Mouse (Mus musculus): Measurements from ENCODE around the gene Tmem108. TPM values are rescaled to one million over a fixed set of nuclear protein-coding genes. Genes with fewer than 3 reads are reported as not detected.
"Not testable (repeated sequence)": the region's sequence is repeated elsewhere in the genome, so short reads cannot be mapped to it uniquely, and the experiment has no call there.

Gene Tmem108
- polyA plus RNA-seq, 1 experiment from 2014 or later: 12.0 TPM

DNA sequence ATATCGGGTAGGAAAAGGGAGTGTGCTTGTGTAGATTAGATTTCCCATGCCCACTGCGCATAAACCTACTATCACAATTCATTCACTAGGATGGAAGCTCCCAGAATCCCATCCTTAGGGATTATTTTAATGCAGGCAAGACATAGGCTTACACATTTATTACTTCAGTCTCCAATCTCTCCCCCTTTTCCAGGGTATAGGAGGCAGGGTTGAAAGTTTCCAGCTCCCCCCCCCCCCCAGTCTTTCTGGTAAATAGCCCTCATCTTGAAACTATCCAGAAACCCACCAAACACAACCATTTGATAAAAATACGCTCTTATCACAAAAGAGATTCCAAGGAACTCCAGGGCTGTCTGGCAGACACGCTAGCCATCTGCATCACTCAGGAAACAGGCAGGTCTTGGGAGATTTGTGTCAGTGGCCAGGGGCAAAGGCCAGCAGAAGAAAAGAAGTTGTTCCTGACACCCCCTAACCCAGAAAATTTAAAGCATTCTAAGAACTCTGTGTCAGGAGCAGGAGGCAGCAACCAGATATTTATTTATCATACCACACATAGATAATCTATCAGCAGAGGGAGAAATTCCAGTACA, 79.8 kb downstream of the Tmem108 start:
- H3K9me3 ChIP-seq (ENCODE audit: control insufficient read depth, low read length): no peaks in the 10 kb centered on the region
- H3K36me3 ChIP-seq (ENCODE audit: control insufficient read depth, insufficient read depth, low read length): no peaks in the 10 kb centered on the region
- no peak overlapping the region for H3K4me3 ChIP-seq (ENCODE audit: low read depth, low read length)
- DNase-seq (ENCODE audit: low spot score, missing footprints) (no peak), ATAC-seq (ENCODE audit: low FRiP score) (no peak)
- H3K27me3 ChIP-seq (ENCODE audit: control insufficient read depth, insufficient read depth, low read length): no peaks in the 10 kb centered on the region
- 80% methylated on average over 4 of the region's 4 CpGs for whole genome bisulfite sequencing
- no peak overlapping the region for H3K4me2 ChIP-seq
- no peak overlapping the region for H3K9ac ChIP-seq (ENCODE audit: low read length)
- no peak overlapping the region for H3K27ac ChIP-seq (ENCODE audit: low read depth, low read length)
- H3K4me1 ChIP-seq (ENCODE audit: control insufficient read depth, insufficient read depth, low read length): no peaks in the 10 kb centered on the region; the same call in 1 of the 2 replicates

GRCm38 (mm10) chr9:103679234-103679633, 82.4 kb downstream of the Tmem108 start:
- no peaks in the 10 kb centered on the region for H3K9me3 ChIP-seq (ENCODE audit: control insufficient read depth, low read length)
- H3K4me2 ChIP-seq: no peak overlapping the region
- no peak for DNase-seq (ENCODE audit: low spot score, missing footprints)
- no peak for ATAC-seq (ENCODE audit: low FRiP score)
- no peak overlapping the region for H3K9ac ChIP-seq (ENCODE audit: low read length)
- no peak overlapping the region for H3K4me3 ChIP-seq (ENCODE audit: low read depth, low read length)
- H3K27me3 ChIP-seq (ENCODE audit: control insufficient read depth, insufficient read depth, low read length): no peaks in the 10 kb centered on the region
- H3K4me1 ChIP-seq (ENCODE audit: control insufficient read depth, insufficient read depth, low read length): no peaks in the 10 kb centered on the region; the same call in 1 of the 2 replicates
- WGBS: 30% methylated on average over 2 of the region's 2 CpGs
- H3K27ac ChIP-seq (ENCODE audit: low read depth, low read length): no peak overlapping the region
- no peaks in the 10 kb centered on the region for H3K36me3 ChIP-seq (ENCODE audit: control insufficient read depth, insufficient read depth, low read length)

DNA sequence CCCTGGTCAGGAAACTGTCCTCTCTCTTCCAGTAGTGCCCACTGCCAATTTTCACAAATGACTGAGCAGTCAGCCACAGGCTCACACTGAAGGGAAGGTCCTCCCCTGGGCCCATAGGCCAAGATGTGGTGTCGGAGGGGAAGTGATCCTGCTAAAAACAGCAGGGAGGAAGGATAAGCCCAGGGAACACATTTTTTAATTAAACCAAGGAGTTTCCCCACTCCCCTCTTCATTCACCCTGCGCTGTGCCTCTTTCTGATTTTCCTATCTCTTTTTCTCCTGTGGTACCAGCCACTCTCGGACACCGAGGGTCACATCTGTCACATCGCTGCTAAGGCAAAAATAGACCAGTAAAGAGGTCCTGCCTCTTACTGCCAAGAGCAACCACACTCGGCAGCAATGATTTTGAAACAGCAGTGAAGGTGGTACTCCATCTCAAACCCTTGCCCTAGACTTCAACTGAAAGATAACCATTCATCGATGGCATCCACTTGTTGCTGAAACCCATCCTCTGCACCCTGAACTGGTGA, 83.0 kb downstream of the Tmem108 start:
- H3K4me1 ChIP-seq (ENCODE audit: control insufficient read depth, insufficient read depth, low read length): no peaks in the 10 kb centered on the region; the same call in 1 of the 2 replicates
- ATAC-seq (ENCODE audit: low FRiP score): no peak

DNA sequence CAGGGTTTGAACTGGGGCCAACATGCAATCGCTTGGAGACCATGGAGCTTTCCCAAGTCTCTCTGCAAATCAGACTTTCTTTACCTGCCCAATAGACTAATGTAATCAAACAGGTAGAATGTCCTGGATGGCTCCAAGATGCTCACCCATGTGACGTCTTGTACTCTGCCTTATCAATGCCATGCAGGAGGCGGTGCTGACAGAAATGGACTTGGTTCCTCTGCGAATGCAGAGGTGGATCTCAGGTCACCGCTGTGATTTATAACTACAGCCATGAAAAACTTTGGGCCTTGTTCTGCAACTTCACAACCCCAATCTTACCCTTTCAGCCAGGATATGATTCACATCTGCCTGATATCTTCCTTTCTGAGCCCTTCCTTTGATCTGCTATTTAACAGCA, 83.8 kb downstream of the Tmem108 start:
- Histone ChIP-seq H3K27ac (ENCODE audit: low read depth, low read length) (no peak overlapping the region), H3K9ac (ENCODE audit: low read length) (no peak overlapping the region), H3K9me3 (ENCODE audit: control insufficient read depth, low read length) (no peaks in the 10 kb centered on the region), H3K4me1 (ENCODE audit: control insufficient read depth, insufficient read depth, low read length) (no peaks in the 10 kb centered on the region; the same call in 1 of the 2 replicates), H3K27me3 (ENCODE audit: control insufficient read depth, insufficient read depth, low read length) (no peaks in the 10 kb centered on the region), H3K4me2 (no peak overlapping the region), H3K4me3 (ENCODE audit: low read depth, low read length) (no peak overlapping the region), H3K36me3 (ENCODE audit: control insufficient read depth, insufficient read depth, low read length) (no peaks in the 10 kb centered on the region)
- DNase-seq (ENCODE audit: low spot score, missing footprints) (no peak), ATAC-seq (ENCODE audit: low FRiP score) (no peak)
- 89% methylated on average over 5 of the region's 5 CpGs for WGBS

More for the DNA sequence above, 83.0 kb downstream of the Tmem108 start:
- Histone ChIP-seq H3K9ac (ENCODE audit: low read length) (no peak overlapping the region), H3K4me3 (ENCODE audit: low read depth, low read length) (no peak overlapping the region), H3K27me3 (ENCODE audit: control insufficient read depth, insufficient read depth, low read length) (no peaks in the 10 kb centered on the region), H3K4me2 (no peak overlapping the region), H3K27ac (ENCODE audit: low read depth, low read length) (no peak overlapping the region), H3K36me3 (ENCODE audit: control insufficient read depth, insufficient read depth, low read length) (no peaks in the 10 kb centered on the region), H3K9me3 (ENCODE audit: control insufficient read depth, low read length) (no peaks in the 10 kb centered on the region)
- WGBS: 49% methylated on average over 7 of the region's 7 CpGs
- DNase-seq (ENCODE audit: low spot score, missing footprints): no peak

GRCm38 (mm10) chr9:103675721-103676480, 85.7 kb downstream of the Tmem108 start:
- Histone ChIP-seq H3K9ac (ENCODE audit: low read length) (no peak overlapping the region), H3K36me3 (ENCODE audit: control insufficient read depth, insufficient read depth, low read length) (no peaks in the 10 kb centered on the region), H3K27ac (ENCODE audit: low read depth, low read length) (no peak overlapping the region), H3K4me1 (ENCODE audit: control insufficient read depth, insufficient read depth, low read length) (no peaks in the 10 kb centered on the region; the same call in 1 of the 2 replicates), H3K27me3 (ENCODE audit: control insufficient read depth, insufficient read depth, low read length) (no peaks in the 10 kb centered on the region), H3K4me2 (no peak overlapping the region), H3K9me3 (ENCODE audit: control insufficient read depth, low read length) (no peaks in the 10 kb centered on the region), H3K4me3 (ENCODE audit: low read depth, low read length) (no peak overlapping the region)
- ATAC-seq (ENCODE audit: low FRiP score): no peak
- no peak for DNase-seq (ENCODE audit: low spot score, missing footprints)
- 84% methylated on average over 13 of the region's 13 CpGs for WGBS

- no peaks in the 10 kb centered on the region for H3K4me1 ChIP-seq (ENCODE audit: control insufficient read depth, insufficient read depth, low read length)
- no peaks in the 10 kb centered on the region for H3K27me3 ChIP-seq (ENCODE audit: control insufficient read depth, insufficient read depth, low read length)
- H3K27ac ChIP-seq (ENCODE audit: low read depth, low read length): no peak overlapping the region
- H3K9ac ChIP-seq (ENCODE audit: low read length): no peak overlapping the region
- 92% methylated on average over 4 of the region's 4 CpGs for WGBS
- DNase-seq (ENCODE audit: low spot score, missing footprints): no peak
- no peak overlapping the region for H3K4me3 ChIP-seq (ENCODE audit: low read depth, low read length)
- no peaks in the 10 kb centered on the region for H3K36me3 ChIP-seq (ENCODE audit: control insufficient read depth, insufficient read depth, low read length)
- H3K4me2 ChIP-seq: no peak overlapping the region
- no peaks in the 10 kb centered on the region for H3K9me3 ChIP-seq (ENCODE audit: control insufficient read depth, low read length)
- no peak for ATAC-seq (ENCODE audit: low FRiP score)
Observed at GRCm38 (mm10) chr9:103672881-103673280, 88.8 kb downstream of the Tmem108 start.

GRCm38 (mm10) chr9:103670592-103671113, 91.0 kb downstream of the Tmem108 start:
- not testable (repeated sequence) for H3K9me3 ChIP-seq (ENCODE audit: control insufficient read depth, low read length); H3K9ac ChIP-seq (ENCODE audit: low read length); H3K27me3 ChIP-seq (ENCODE audit: control insufficient read depth, insufficient read depth, low read length); H3K4me2 ChIP-seq; H3K4me3 ChIP-seq (ENCODE audit: low read depth, low read length); H3K36me3 ChIP-seq (ENCODE audit: control insufficient read depth, insufficient read depth, low read length); H3K4me1 ChIP-seq (ENCODE audit: control insufficient read depth, insufficient read depth, low read length); H3K27ac ChIP-seq (ENCODE audit: low read depth, low read length); ATAC-seq (ENCODE audit: low FRiP score); DNase-seq (ENCODE audit: low spot score, missing footprints)
- WGBS: 92% methylated on average over 8 of the region's 8 CpGs

GRCm38 (mm10) chr9:103668830-103669229, 92.8 kb downstream of the Tmem108 start:
- DNase-seq (ENCODE audit: low spot score, missing footprints) (peak; percentile 45), ATAC-seq (ENCODE audit: low FRiP score) (no peak)
- no peak overlapping the region for H3K9ac ChIP-seq (ENCODE audit: low read length)
- H3K27ac ChIP-seq (ENCODE audit: low read depth, low read length): no peak overlapping the region
- no peaks in the 10 kb centered on the region for H3K27me3 ChIP-seq (ENCODE audit: control insufficient read depth, insufficient read depth, low read length)
- H3K4me2 ChIP-seq: no peak overlapping the region
- no peaks in the 10 kb centered on the region for H3K36me3 ChIP-seq (ENCODE audit: control insufficient read depth, insufficient read depth, low read length)
- H3K9me3 ChIP-seq (ENCODE audit: control insufficient read depth, low read length): no peaks in the 10 kb centered on the region
- no peak overlapping the region for H3K4me3 ChIP-seq (ENCODE audit: low read depth, low read length)
- WGBS: 84% methylated on average over 6 of the region's 6 CpGs
- H3K4me1 ChIP-seq (ENCODE audit: control insufficient read depth, insufficient read depth, low read length): no peaks in the 10 kb centered on the region

DNA sequence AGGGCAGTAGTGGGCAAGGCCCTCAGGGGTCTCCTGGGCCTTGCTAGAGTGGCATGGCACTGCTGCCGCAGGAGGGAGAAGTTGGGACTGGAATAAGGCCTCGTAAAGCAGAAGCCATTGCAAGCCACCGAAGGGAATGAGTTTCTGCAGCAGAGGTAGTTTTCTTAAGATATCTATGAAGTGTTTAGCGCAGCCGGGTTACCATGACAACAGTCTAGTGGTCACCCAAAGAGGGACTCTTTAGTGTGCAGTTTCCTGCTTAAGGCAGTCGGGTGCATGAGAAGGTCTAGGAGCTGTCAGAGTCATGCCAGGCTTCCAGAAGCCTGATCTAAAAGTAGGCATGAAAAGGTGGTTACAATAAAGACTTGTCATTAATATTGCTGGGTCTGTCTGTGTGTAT, 95.8 kb downstream of the Tmem108 start:
- DNase-seq (ENCODE audit: low spot score, missing footprints) (peak; percentile 49), ATAC-seq (ENCODE audit: low FRiP score) (no peak)
- Histone ChIP-seq H3K4me2 (no peak overlapping the region), H3K4me3 (ENCODE audit: low read depth, low read length) (no peak overlapping the region), H3K9me3 (ENCODE audit: control insufficient read depth, low read length) (no peaks in the 10 kb centered on the region), H3K36me3 (ENCODE audit: control insufficient read depth, insufficient read depth, low read length) (no peaks in the 10 kb centered on the region), H3K4me1 (ENCODE audit: control insufficient read depth, insufficient read depth, low read length) (no peaks in the 10 kb centered on the region), H3K27me3 (ENCODE audit: control insufficient read depth, insufficient read depth, low read length) (no peaks in the 10 kb centered on the region), H3K9ac (ENCODE audit: low read length) (no peak overlapping the region), H3K27ac (ENCODE audit: low read depth, low read length) (no peak overlapping the region)
- WGBS: 90% methylated on average over 6 of the region's 6 CpGs
